Mouse (Mus musculus): Measurements from ENCODE around the gene Gch1.
A peak's percentile ranks its signal among the peaks of the same experiment; 100 is the strongest.
"Not testable (repeated sequence)": the region's sequence is repeated elsewhere in the genome, so short reads cannot be mapped to it uniquely, and the experiment has no call there.

The Gch1 gene

GRCm38 (mm10) chr14:47160051-47160640, 29.1 kb downstream of the Gch1 start:
- DNase-seq, result no peak

- no peak for DNase-seq
Observed at GRCm38 (mm10) chr14:47154303-47154702, 34.9 kb downstream of the Gch1 start.

- no peak for DNase-seq
Observed at GRCm38 (mm10) chr14:47151306-47151705, 37.9 kb downstream of the Gch1 start.

GRCm38 (mm10) chr14:47144326-47144725, 44.9 kb downstream of the Gch1 start:
- DNase-seq, result no peak

- DNase-seq, result no peak
Observed at GRCm38 (mm10) chr14:47138853-47139252, 50.4 kb downstream of the Gch1 start.

GRCm38 (mm10) chr14:47136637-47137036, 52.6 kb downstream of the Gch1 start:
- no peak for DNase-seq

- no peak for DNase-seq
Observed at GRCm38 (mm10) chr14:47133948-47134347, 55.3 kb downstream of the Gch1 start.

GRCm38 (mm10) chr14:47127987-47128386, 61.2 kb downstream of the Gch1 start:
- no peak for DNase-seq

- no peak for DNase-seq
Observed at GRCm38 (mm10) chr14:47117522-47117921, 71.7 kb downstream of the Gch1 start.

GRCm38 (mm10) chr14:47116062-47116762, 73.0 kb downstream of the Gch1 start:
- no peak for DNase-seq

GRCm38 (mm10) chr14:47115154-47115553, 74.1 kb downstream of the Gch1 start:
- no peak for DNase-seq

GRCm38 (mm10) chr14:47111341-47111740, 77.9 kb downstream of the Gch1 start:
- DNase-seq, result peak; percentile 37 to 38

- DNase-seq, result not testable (repeated sequence)
Observed at GRCm38 (mm10) chr14:47110391-47110790, 78.8 kb downstream of the Gch1 start.

- no peak for DNase-seq
Observed at GRCm38 (mm10) chr14:47107461-47107860, 81.8 kb downstream of the Gch1 start.

- DNase-seq, result no peak
Observed at GRCm38 (mm10) chr14:47105755-47106154, 83.5 kb downstream of the Gch1 start.

- no peak for DNase-seq
Observed at GRCm38 (mm10) chr14:47105174-47105557, 84.0 kb downstream of the Gch1 start.

- DNase-seq, result no peak
Observed at GRCm38 (mm10) chr14:47104246-47105173, 84.7 kb downstream of the Gch1 start.

Measured in cerebellum, postnatal 36 days (tissue).